Mouse (Mus musculus): ENCODE measurements around the gene Med13l. TPM values are rescaled to one million over a fixed set of nuclear protein-coding genes. Genes with fewer than 3 reads are reported as not detected.

Gene Med13l
- total and polyA plus RNA-seq, 2 experiments from 2014 or later, result 12.5 to 31.0 TPM

- H3K4me3 ChIP-seq (ENCODE audit: low read depth, low read length), result no peak overlapping the region
- 41% methylated on average over 6 of the region's 6 CpGs for WGBS
- no peaks in the 10 kb centered on the region for H3K9me3 ChIP-seq (ENCODE audit: low read length)
- TF ChIP-seq CTCF (IDR thresholded peaks at IDR 0.05; ENCODE audit: low read depth), result no peak
- H3K4me2 ChIP-seq (ENCODE audit: low read depth), result no peak overlapping the region
- H3K36me3 ChIP-seq (ENCODE audit: insufficient read depth), result no peaks in the 10 kb centered on the region
- no peaks in the 10 kb centered on the region for H3K27me3 ChIP-seq (ENCODE audit: insufficient read depth, low read length)
- H3K9ac ChIP-seq, result no peak overlapping the region
- no peak overlapping the region for H3K27ac ChIP-seq (ENCODE audit: low read depth, low read length)
- ATAC-seq, result no peak
- DNase-seq, result no peak
- peaks cover 30% of the 10 kb centered on the region for H3K4me1 ChIP-seq (ENCODE audit: insufficient read depth)
Measured at GRCm38 (mm10) chr5:118590868-118591267, 30.4 kb downstream of the Med13l start.

GRCm38 (mm10) chr5:118591826-118592499, 31.5 kb downstream of the Med13l start:
- H3K36me3 ChIP-seq (ENCODE audit: insufficient read depth), result no peaks in the 10 kb centered on the region
- no peaks in the 10 kb centered on the region for H3K27me3 ChIP-seq (ENCODE audit: insufficient read depth, low read length)
- no peaks in the 10 kb centered on the region for H3K9me3 ChIP-seq (ENCODE audit: low read length)
- no peak for TF ChIP-seq CTCF (IDR thresholded peaks at IDR 0.05; ENCODE audit: low read depth)
- H3K4me1 ChIP-seq (ENCODE audit: insufficient read depth), result peaks cover 30% of the 10 kb centered on the region
- no peak overlapping the region for H3K4me2 ChIP-seq (ENCODE audit: low read depth)
- ATAC-seq, result peak; percentile 42; the same call in 1 of the 2 replicates
- H3K27ac ChIP-seq (ENCODE audit: low read depth, low read length), result no peak overlapping the region
- no peak overlapping the region for H3K9ac ChIP-seq
- H3K4me3 ChIP-seq (ENCODE audit: low read depth, low read length), result no peak overlapping the region
- DNase-seq, result no peak
- 46% methylated on average over 11 of the region's 11 CpGs for WGBS

GRCm38 (mm10) chr5:118594470-118595236, 34.2 kb downstream of the Med13l start:
- Histone ChIP-seq H3K4me1 (ENCODE audit: insufficient read depth) (peaks cover 23% of the 10 kb centered on the region), H3K4me3 (ENCODE audit: low read depth, low read length) (no peak overlapping the region), H3K36me3 (ENCODE audit: insufficient read depth) (no peaks in the 10 kb centered on the region), H3K27ac (ENCODE audit: low read depth, low read length) (no peak overlapping the region), H3K9me3 (ENCODE audit: low read length) (no peaks in the 10 kb centered on the region), H3K9ac (no peak overlapping the region), H3K27me3 (ENCODE audit: insufficient read depth, low read length) (no peaks in the 10 kb centered on the region), H3K4me2 (ENCODE audit: low read depth) (no peak overlapping the region)
- TF ChIP-seq CTCF (IDR thresholded peaks at IDR 0.05; ENCODE audit: low read depth), result peak; percentile 81
- DNase-seq (peak; percentile 71), ATAC-seq (no peak)
- 46% methylated on average over 14 of the region's 14 CpGs for WGBS

- Histone ChIP-seq H3K4me2 (ENCODE audit: low read depth) (no peak overlapping the region), H3K36me3 (ENCODE audit: insufficient read depth) (no peaks in the 10 kb centered on the region), H3K4me1 (ENCODE audit: insufficient read depth) (peaks cover 15% of the 10 kb centered on the region), H3K9ac (no peak overlapping the region), H3K27ac (ENCODE audit: low read depth, low read length) (no peak overlapping the region), H3K27me3 (ENCODE audit: insufficient read depth, low read length) (no peaks in the 10 kb centered on the region), H3K4me3 (ENCODE audit: low read depth, low read length) (no peak overlapping the region), H3K9me3 (ENCODE audit: low read length) (no peaks in the 10 kb centered on the region)
- DNase-seq (no peak), ATAC-seq (no peak)
- WGBS, result 76% methylated on average over 5 of the region's 5 CpGs
- TF ChIP-seq CTCF (IDR thresholded peaks at IDR 0.05; ENCODE audit: low read depth), result no peak
Measured at GRCm38 (mm10) chr5:118595901-118596300, 35.4 kb downstream of the Med13l start.

GRCm38 (mm10) chr5:118596452-118597092, 36.1 kb downstream of the Med13l start:
- no peak overlapping the region for H3K4me3 ChIP-seq (ENCODE audit: low read depth, low read length)
- no peak overlapping the region for H3K4me2 ChIP-seq (ENCODE audit: low read depth)
- H3K4me1 ChIP-seq (ENCODE audit: insufficient read depth), result peaks cover 8% of the 10 kb centered on the region
- H3K9me3 ChIP-seq (ENCODE audit: low read length), result no peaks in the 10 kb centered on the region
- no peak for TF ChIP-seq CTCF (IDR thresholded peaks at IDR 0.05; ENCODE audit: low read depth)
- WGBS, result 62% methylated on average over 15 of the region's 15 CpGs
- ATAC-seq (no peak), DNase-seq (no peak)
- H3K27me3 ChIP-seq (ENCODE audit: insufficient read depth, low read length), result no peaks in the 10 kb centered on the region
- H3K9ac ChIP-seq, result no peak overlapping the region
- H3K27ac ChIP-seq (ENCODE audit: low read depth, low read length), result no peak overlapping the region
- no peaks in the 10 kb centered on the region for H3K36me3 ChIP-seq (ENCODE audit: insufficient read depth)

GRCm38 (mm10) chr5:118598601-118599000, 38.1 kb downstream of the Med13l start:
- no peaks in the 10 kb centered on the region for H3K27me3 ChIP-seq (ENCODE audit: insufficient read depth, low read length)
- ATAC-seq (no peak), DNase-seq (no peak)
- H3K4me2 ChIP-seq (ENCODE audit: low read depth), result no peak overlapping the region
- peaks cover 11% of the 10 kb centered on the region; the same call in 1 of the 2 replicates for H3K4me1 ChIP-seq (ENCODE audit: insufficient read depth)
- no peak overlapping the region for H3K4me3 ChIP-seq (ENCODE audit: low read depth, low read length)
- H3K9ac ChIP-seq, result no peak overlapping the region
- H3K9me3 ChIP-seq (ENCODE audit: low read length), result no peaks in the 10 kb centered on the region
- no peak for TF ChIP-seq CTCF (IDR thresholded peaks at IDR 0.05; ENCODE audit: low read depth)
- 65% methylated on average over 6 of the region's 6 CpGs for WGBS
- H3K36me3 ChIP-seq (ENCODE audit: insufficient read depth), result no peaks in the 10 kb centered on the region
- H3K27ac ChIP-seq (ENCODE audit: low read depth, low read length), result no peak overlapping the region

GRCm38 (mm10) chr5:118601452-118601851, 41.0 kb downstream of the Med13l start:
- no peak overlapping the region for H3K27ac ChIP-seq (ENCODE audit: low read depth, low read length)
- TF ChIP-seq CTCF (IDR thresholded peaks at IDR 0.05; ENCODE audit: low read depth), result no peak
- H3K4me2 ChIP-seq (ENCODE audit: low read depth), result no peak overlapping the region
- H3K4me1 ChIP-seq (ENCODE audit: insufficient read depth), result peaks cover 17% of the 10 kb centered on the region
- DNase-seq (no peak), ATAC-seq (no peak)
- WGBS, result 79% methylated on average over 4 of the region's 4 CpGs
- H3K27me3 ChIP-seq (ENCODE audit: insufficient read depth, low read length), result no peaks in the 10 kb centered on the region
- no peaks in the 10 kb centered on the region for H3K9me3 ChIP-seq (ENCODE audit: low read length)
- no peak overlapping the region for H3K4me3 ChIP-seq (ENCODE audit: low read depth, low read length)
- no peaks in the 10 kb centered on the region for H3K36me3 ChIP-seq (ENCODE audit: insufficient read depth)
- H3K9ac ChIP-seq, result no peak overlapping the region

Data from forebrain, postnatal 0 days (tissue).